Mouse (Mus musculus) heart, adult 9 months (tissue): Measurements from ENCODE around the gene Rbl2.
A peak's percentile ranks its signal among the peaks of the same experiment; 100 is the strongest.

ENCODE experiments used
- DNase-seq, 2 experiments: peaks; one replicate each; pipeline ENCODE4 v3.0.0; 2022; ENCODE audit warnings: low spot score in 2 of 2

Gene Rbl2

GRCm38 (mm10) chr8:91069834-91070233, at the start of gene Rbl2:
Gene Rbl2 (plus strand): TSS chr8:91070057.
- DNase-seq = peak; percentile 95 to 96

GRCm38 (mm10) chr8:91034417-91034816, 35.4 kb upstream of the Rbl2 start:
- DNase-seq = no peak

GRCm38 (mm10) chr8:91036905-91037304, 33.0 kb upstream of the Rbl2 start:
- DNase-seq = no peak

- no peak for DNase-seq
Observed at GRCm38 (mm10) chr8:91038637-91039036, 31.2 kb upstream of the Rbl2 start.

- no peak for DNase-seq
Observed at GRCm38 (mm10) chr8:91046370-91046769, 23.5 kb upstream of the Rbl2 start.

GRCm38 (mm10) chr8:91051037-91051436, 18.8 kb upstream of the Rbl2 start:
- peak; percentile 68 to 75 for DNase-seq

GRCm38 (mm10) chr8:91054418-91054817, 15.4 kb upstream of the Rbl2 start:
- no peak for DNase-seq

GRCm38 (mm10) chr8:91056848-91057247, 13.0 kb upstream of the Rbl2 start:
- no peak for DNase-seq

- no peak for DNase-seq
Observed at GRCm38 (mm10) chr8:91059086-91059578, 10.7 kb upstream of the Rbl2 start.

GRCm38 (mm10) chr8:91059884-91060510, 9.9 kb upstream of the Rbl2 start:
- no peak for DNase-seq

GRCm38 (mm10) chr8:91060555-91061471, 9.0 kb upstream of the Rbl2 start:
- no peak for DNase-seq

GRCm38 (mm10) chr8:91065179-91065578, 4.7 kb upstream of the Rbl2 start:
- DNase-seq = no peak

- DNase-seq = no peak
Observed at GRCm38 (mm10) chr8:91069407-91069806, 450 bp upstream of the Rbl2 start.

- DNase-seq = peak; percentile 88 to 89
Observed at GRCm38 (mm10) chr8:91070275-91070859, 510 bp downstream of the Rbl2 start.

GRCm38 (mm10) chr8:91077077-91077867, 7.4 kb downstream of the Rbl2 start:
- DNase-seq = no peak

GRCm38 (mm10) chr8:91079678-91080077, 9.8 kb downstream of the Rbl2 start:
- DNase-seq = no peak

GRCm38 (mm10) chr8:91081911-91082310, 12.1 kb downstream of the Rbl2 start:
- no peak for DNase-seq

GRCm38 (mm10) chr8:91082428-91082827, 12.6 kb downstream of the Rbl2 start:
- no peak for DNase-seq

GRCm38 (mm10) chr8:91088452-91088851, 18.6 kb downstream of the Rbl2 start:
- DNase-seq = no peak

GRCm38 (mm10) chr8:91089601-91090000, 19.7 kb downstream of the Rbl2 start:
- no peak for DNase-seq

GRCm38 (mm10) chr8:91094135-91094534, 24.3 kb downstream of the Rbl2 start:
- DNase-seq = no peak

GRCm38 (mm10) chr8:91098106-91098505, 28.2 kb downstream of the Rbl2 start:
- no peak for DNase-seq
